Mouse (Mus musculus): Measurements from ENCODE around the gene Rbm44. TPM values are rescaled to one million over a fixed set of nuclear protein-coding genes. Genes with fewer than 3 reads are reported as not detected.

Gene Rbm44
- 0.57 TPM in 1 of 2 replicates, not detected in the other for polyA plus RNA-seq (2014; fragmentation: Nextera tagmentation; extraction: Ambion mirVana)

DNA sequence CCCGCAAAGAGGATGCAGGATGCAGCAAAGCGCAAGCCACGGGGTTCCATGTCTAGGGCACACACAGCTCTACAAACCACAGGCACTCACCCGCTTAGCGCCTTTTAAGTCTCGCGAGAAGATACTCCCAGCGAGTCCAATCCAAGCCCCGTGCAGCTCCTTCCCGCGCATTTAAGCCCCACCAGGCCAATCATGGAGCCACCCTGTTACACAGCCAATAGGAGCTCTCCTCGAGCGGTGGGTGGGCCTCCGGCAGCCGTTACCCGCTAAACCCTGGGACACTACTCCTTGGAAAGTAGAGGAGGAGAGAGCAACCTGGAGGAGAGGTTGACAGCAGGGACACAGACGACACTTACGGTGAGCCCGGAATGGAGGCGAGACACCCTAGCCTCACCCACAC is at the start of gene Rbm44:
Gene Rbm44, plus strand, starts transcription at position 277 of the 400 bp plus-strand sequence.
- H3K4me1 ChIP-seq (ENCODE audit: control insufficient read depth, insufficient read depth, low read length), result no peaks in the 10 kb centered on the region
- H3K4me2 ChIP-seq (ENCODE audit: low read length), result no peak within 1 kb of the TSS
- H3K27ac ChIP-seq (replicated peaks; ENCODE audit: low read depth, low read length), result no peak within 1 kb of the TSS
- no peaks in the 10 kb centered on the region for H3K36me3 ChIP-seq (ENCODE audit: control insufficient read depth, insufficient read depth, low read length)
- no peaks in the 10 kb centered on the region for H3K27me3 ChIP-seq (ENCODE audit: control insufficient read depth, insufficient read depth, low read length)
- DNase-seq (peak; percentile 3), ATAC-seq (ENCODE audit: low FRiP score, low TSS enrichment) (no peak)
- H3K4me3 ChIP-seq (replicated peaks; ENCODE audit: low read depth, low read length), result no peak within 1 kb of the TSS
- no peaks in the 10 kb centered on the region for H3K9me3 ChIP-seq (ENCODE audit: control insufficient read depth, low read length)
- H3K9ac ChIP-seq (replicated peaks; ENCODE audit: low read length), result no peak within 1 kb of the TSS
- WGBS, result 69% methylated on average over 20 of the region's 20 CpGs

DNA sequence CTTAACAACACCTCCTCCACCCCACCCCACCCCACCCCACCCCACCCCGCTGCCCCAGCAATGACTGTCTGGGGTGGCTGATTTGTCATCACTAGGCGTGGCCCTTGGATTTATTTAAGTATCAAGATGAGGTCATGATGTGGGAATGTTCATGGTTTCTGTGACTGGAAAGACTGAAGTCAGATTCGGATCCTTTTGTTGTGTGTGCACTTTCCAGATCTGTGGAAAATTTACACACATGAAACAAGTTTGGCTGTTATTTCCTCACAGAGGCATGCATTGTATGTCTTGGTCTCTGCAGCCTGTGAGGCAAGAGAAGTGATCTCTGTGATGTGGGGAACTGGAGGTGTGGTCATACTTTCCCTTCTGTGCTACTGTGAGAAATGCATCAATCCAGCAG is 49.6 kb upstream of the Rbm44 start:
- no peaks in the 10 kb centered on the region for H3K9me3 ChIP-seq (ENCODE audit: control insufficient read depth, low read length)
- H3K27ac ChIP-seq (replicated peaks; ENCODE audit: low read depth, low read length), result no peak overlapping the region
- no peak overlapping the region for H3K4me3 ChIP-seq (replicated peaks; ENCODE audit: low read depth, low read length)
- DNase-seq (no peak), ATAC-seq (ENCODE audit: low FRiP score, low TSS enrichment) (no peak)
- H3K36me3 ChIP-seq (ENCODE audit: control insufficient read depth, insufficient read depth, low read length), result no peaks in the 10 kb centered on the region
- no peak overlapping the region for H3K4me2 ChIP-seq (ENCODE audit: low read length)
- WGBS, result 85% methylated on average over 3 of the region's 3 CpGs
- no peaks in the 10 kb centered on the region for H3K27me3 ChIP-seq (ENCODE audit: control insufficient read depth, insufficient read depth, low read length)
- H3K9ac ChIP-seq (replicated peaks; ENCODE audit: low read length), result no peak overlapping the region
- H3K4me1 ChIP-seq (ENCODE audit: control insufficient read depth, insufficient read depth, low read length), result 0 out of 2 replicates have a peak, but pooled peaks cover 4% of the 10 kb centered on the region

DNA sequence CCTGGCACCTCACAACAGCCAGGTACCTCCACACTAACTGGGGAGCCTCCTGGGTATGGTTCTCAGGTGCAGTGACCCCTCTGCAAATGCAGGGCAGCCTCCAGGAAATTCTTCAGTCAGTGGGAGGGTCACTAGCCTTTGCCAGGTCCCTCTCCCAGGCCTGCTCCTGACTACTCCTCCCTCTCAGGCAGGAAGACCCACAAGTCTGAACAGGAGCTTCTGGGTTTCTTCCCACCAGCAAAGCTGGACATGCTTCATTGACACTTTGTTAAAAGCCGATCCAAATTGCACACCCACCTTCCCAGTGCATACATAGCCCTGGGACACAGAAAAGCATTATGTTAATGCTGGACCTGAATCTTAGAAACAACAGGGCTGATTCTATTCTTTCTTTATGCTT is 49.0 kb upstream of the Rbm44 start:
- 0 out of 2 replicates have a peak, but pooled peaks cover 4% of the 10 kb centered on the region for H3K4me1 ChIP-seq (ENCODE audit: control insufficient read depth, insufficient read depth, low read length)
- no peaks in the 10 kb centered on the region for H3K9me3 ChIP-seq (ENCODE audit: control insufficient read depth, low read length)
- H3K9ac ChIP-seq (replicated peaks; ENCODE audit: low read length), result no peak overlapping the region
- no peaks in the 10 kb centered on the region for H3K27me3 ChIP-seq (ENCODE audit: control insufficient read depth, insufficient read depth, low read length)
- H3K27ac ChIP-seq (replicated peaks; ENCODE audit: low read depth, low read length), result no peak overlapping the region
- H3K4me3 ChIP-seq (replicated peaks; ENCODE audit: low read depth, low read length), result no peak overlapping the region
- ATAC-seq (ENCODE audit: low FRiP score, low TSS enrichment) (no peak), DNase-seq (no peak)
- no peaks in the 10 kb centered on the region for H3K36me3 ChIP-seq (ENCODE audit: control insufficient read depth, insufficient read depth, low read length)
- WGBS, result 43% methylated on average over 1 of the region's 1 CpGs
- H3K4me2 ChIP-seq (ENCODE audit: low read length), result no peak overlapping the region

DNA sequence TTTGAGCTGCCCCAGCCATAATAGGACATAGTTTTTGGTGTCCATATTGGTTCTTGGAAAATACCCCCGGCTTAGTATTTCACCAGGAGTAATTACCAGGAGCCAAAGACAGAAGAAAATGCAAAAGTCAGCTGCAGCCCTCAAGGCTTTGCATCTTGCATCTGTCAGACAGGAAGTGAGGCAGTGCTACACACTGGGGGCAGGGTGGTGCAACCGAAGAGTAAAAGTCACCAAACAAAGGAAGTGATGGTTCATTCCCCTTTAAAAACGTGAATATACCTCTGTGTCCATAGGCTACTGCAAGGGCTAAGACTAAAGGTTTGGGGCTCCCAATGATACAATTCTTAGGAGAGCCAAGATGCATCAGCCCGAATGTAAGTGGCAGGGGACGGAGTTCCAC is 48.4 kb upstream of the Rbm44 start:
- no peak overlapping the region for H3K27ac ChIP-seq (replicated peaks; ENCODE audit: low read depth, low read length)
- H3K9me3 ChIP-seq (ENCODE audit: control insufficient read depth, low read length), result no peaks in the 10 kb centered on the region
- ATAC-seq (ENCODE audit: low FRiP score, low TSS enrichment) (no peak), DNase-seq (no peak)
- no peak overlapping the region for H3K4me3 ChIP-seq (replicated peaks; ENCODE audit: low read depth, low read length)
- no peaks in the 10 kb centered on the region for H3K4me1 ChIP-seq (ENCODE audit: control insufficient read depth, insufficient read depth, low read length)
- no peaks in the 10 kb centered on the region for H3K36me3 ChIP-seq (ENCODE audit: control insufficient read depth, insufficient read depth, low read length)
- no peak overlapping the region for H3K4me2 ChIP-seq (ENCODE audit: low read length)
- no peaks in the 10 kb centered on the region for H3K27me3 ChIP-seq (ENCODE audit: control insufficient read depth, insufficient read depth, low read length)
- 83% methylated on average over 5 of the region's 5 CpGs for WGBS
- H3K9ac ChIP-seq (replicated peaks; ENCODE audit: low read length), result no peak overlapping the region

DNA sequence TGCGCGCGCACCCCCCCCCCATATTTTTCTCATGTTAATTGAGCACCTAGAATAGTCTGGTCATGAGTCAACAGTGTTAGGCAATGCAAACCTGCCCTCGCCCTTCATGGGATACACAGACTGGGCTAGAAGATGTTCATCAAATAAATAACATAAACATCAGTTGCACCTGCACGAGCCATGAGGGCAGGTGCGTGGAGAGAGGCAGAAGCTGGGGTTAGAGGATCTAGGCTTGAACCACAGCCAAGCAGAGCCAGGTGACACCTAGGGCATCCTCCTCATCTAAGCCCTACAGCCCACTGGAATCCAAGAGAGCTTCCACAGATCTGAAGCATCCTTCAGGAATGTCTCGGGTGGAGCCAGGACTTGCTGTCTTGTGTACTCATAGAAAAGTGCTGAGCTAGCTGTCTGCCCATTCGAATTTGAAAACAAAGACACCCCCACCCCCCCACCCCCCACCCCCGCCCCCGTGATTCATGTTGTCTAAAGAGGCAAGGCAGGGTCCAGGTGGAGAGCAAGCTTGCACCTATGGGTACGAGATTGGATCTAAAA is 47.5 kb upstream of the Rbm44 start:
- Histone ChIP-seq H3K27me3 (ENCODE audit: control insufficient read depth, insufficient read depth, low read length) (no peaks in the 10 kb centered on the region), H3K4me3 (replicated peaks; ENCODE audit: low read depth, low read length) (no peak overlapping the region), H3K9me3 (ENCODE audit: control insufficient read depth, low read length) (no peaks in the 10 kb centered on the region), H3K9ac (replicated peaks; ENCODE audit: low read length) (no peak overlapping the region), H3K4me1 (ENCODE audit: control insufficient read depth, insufficient read depth, low read length) (no peaks in the 10 kb centered on the region), H3K4me2 (ENCODE audit: low read length) (no peak overlapping the region), H3K27ac (replicated peaks; ENCODE audit: low read depth, low read length) (no peak overlapping the region), H3K36me3 (ENCODE audit: control insufficient read depth, insufficient read depth, low read length) (no peaks in the 10 kb centered on the region)
- 94% methylated on average over 11 of the region's 11 CpGs for whole genome bisulfite sequencing
- no peak for DNase-seq
- no peak for ATAC-seq (ENCODE audit: low FRiP score, low TSS enrichment)

DNA sequence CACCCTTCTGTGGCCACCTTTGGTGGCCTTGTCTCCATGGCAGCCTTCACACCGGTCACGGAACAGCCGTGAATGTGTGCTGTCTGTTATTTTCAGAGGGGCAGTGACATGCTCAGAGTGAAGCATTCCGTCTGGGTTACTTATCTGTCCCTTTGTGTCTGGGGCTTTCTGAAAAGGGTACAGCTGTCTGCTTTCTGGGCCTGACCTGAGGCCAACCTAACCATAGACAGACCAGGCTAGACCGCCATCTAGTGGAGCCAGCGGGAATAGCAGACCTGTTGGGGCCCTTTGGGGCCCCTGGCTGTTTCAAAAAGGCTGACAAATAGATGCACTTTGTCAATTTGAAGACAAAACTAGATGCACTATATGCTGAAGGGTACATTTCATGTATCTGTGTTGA is 46.0 kb upstream of the Rbm44 start:
- H3K27ac ChIP-seq (replicated peaks; ENCODE audit: low read depth, low read length), result no peak overlapping the region; the same call in 1 of the 2 replicates
- H3K4me2 ChIP-seq (ENCODE audit: low read length), result no peak overlapping the region
- H3K9me3 ChIP-seq (ENCODE audit: control insufficient read depth, low read length), result no peaks in the 10 kb centered on the region
- peak; percentile 75 for DNase-seq
- peaks cover 3% of the 10 kb centered on the region; the same call in 1 of the 2 replicates for H3K36me3 ChIP-seq (ENCODE audit: control insufficient read depth, insufficient read depth, low read length)
- no peaks in the 10 kb centered on the region for H3K4me1 ChIP-seq (ENCODE audit: control insufficient read depth, insufficient read depth, low read length)
- ATAC-seq (ENCODE audit: low FRiP score, low TSS enrichment), result no peak
- 3% methylated on average over 6 of the region's 6 CpGs for WGBS
- H3K27me3 ChIP-seq (ENCODE audit: control insufficient read depth, insufficient read depth, low read length), result no peaks in the 10 kb centered on the region
- H3K9ac ChIP-seq (replicated peaks; ENCODE audit: low read length), result no peak overlapping the region
- no peak overlapping the region for H3K4me3 ChIP-seq (replicated peaks; ENCODE audit: low read depth, low read length)

DNA sequence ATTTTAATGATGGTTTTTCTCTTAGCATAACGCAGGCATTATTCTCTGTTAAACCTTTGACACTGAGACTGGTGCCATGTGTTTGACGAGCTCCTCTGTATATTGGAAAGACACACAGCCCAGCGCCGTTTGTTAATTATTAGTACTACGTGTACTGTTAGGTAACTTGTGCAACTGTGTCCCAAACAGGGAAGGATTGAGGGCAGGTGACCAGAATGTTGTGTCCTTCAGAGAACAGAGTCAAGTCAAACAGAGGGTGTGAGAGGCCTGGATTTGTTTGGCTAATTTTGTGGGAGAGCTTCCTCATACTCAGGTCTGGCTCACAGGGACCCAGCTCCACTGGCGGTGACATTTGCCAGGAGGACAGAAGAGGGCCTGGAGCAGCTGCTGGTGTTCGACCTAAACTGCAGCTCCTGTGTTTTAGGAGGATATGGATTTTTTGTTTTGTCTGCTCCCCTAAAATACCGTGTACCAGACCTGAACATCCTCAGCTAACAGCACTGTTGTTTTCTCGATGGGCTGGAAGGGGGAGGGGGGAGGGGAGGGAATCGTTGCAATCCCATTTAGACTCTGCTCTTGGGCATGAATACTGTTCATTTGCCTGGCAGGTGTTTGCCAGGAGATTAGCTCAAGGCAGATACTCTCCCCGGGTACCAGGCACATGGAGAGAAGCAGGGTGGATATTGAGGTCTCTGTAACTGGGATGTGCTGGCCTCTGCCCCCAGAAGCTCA is 43.0 kb upstream of the Rbm44 start:
- Histone ChIP-seq H3K36me3 (ENCODE audit: control insufficient read depth, insufficient read depth, low read length) (peaks cover 6% of the 10 kb centered on the region; the same call in 1 of the 2 replicates), H3K4me2 (ENCODE audit: low read length) (no peak overlapping the region), H3K4me3 (replicated peaks; ENCODE audit: low read depth, low read length) (no peak overlapping the region), H3K27ac (replicated peaks; ENCODE audit: low read depth, low read length) (no peak overlapping the region), H3K9ac (replicated peaks; ENCODE audit: low read length) (no peak overlapping the region), H3K4me1 (ENCODE audit: control insufficient read depth, insufficient read depth, low read length) (no peaks in the 10 kb centered on the region), H3K27me3 (ENCODE audit: control insufficient read depth, insufficient read depth, low read length) (no peaks in the 10 kb centered on the region), H3K9me3 (ENCODE audit: control insufficient read depth, low read length) (no peaks in the 10 kb centered on the region)
- ATAC-seq (ENCODE audit: low FRiP score, low TSS enrichment) (no peak), DNase-seq (peak; percentile 19)
- WGBS, result 69% methylated on average over 11 of the region's 11 CpGs

DNA sequence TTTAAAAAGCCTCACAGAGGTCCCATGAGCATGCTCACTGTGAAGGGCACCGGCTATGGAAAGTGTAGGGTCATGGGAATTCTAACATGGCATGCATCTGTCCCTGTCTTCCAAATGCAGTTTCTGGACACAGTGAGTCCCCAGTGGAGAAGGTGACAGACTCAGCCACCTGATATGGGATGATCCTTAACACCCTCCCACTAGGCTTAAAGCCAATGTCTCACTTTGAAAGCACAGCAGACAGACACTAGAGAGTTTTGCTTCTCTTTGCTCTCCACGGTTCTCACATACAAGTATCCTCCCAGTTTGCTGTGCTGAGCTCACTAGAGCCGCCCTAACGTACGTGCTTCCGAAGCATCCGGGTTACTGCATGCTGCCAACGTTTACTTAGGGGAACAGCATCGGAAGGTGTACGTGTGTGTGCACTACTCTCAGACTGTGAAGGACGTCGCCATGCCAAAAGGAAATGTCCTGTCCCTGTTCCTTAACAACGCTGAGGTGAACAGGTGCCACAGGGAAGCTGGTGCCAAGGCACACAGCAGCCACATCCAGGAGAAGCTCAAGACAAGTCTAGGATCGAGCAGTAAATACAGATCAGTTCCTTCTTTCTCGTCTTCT is 41.4 kb upstream of the Rbm44 start:
- ATAC-seq (ENCODE audit: low FRiP score, low TSS enrichment) (no peak), DNase-seq (no peak)
- H3K4me3 ChIP-seq (replicated peaks; ENCODE audit: low read depth, low read length), result no peak overlapping the region
- no peak overlapping the region for H3K9ac ChIP-seq (replicated peaks; ENCODE audit: low read length)
- 93% methylated on average over 15 of the region's 15 CpGs for WGBS
- peaks cover 8% of the 10 kb centered on the region; the same call in 1 of the 2 replicates for H3K36me3 ChIP-seq (ENCODE audit: control insufficient read depth, insufficient read depth, low read length)
- H3K4me2 ChIP-seq (ENCODE audit: low read length), result no peak overlapping the region
- no peaks in the 10 kb centered on the region for H3K27me3 ChIP-seq (ENCODE audit: control insufficient read depth, insufficient read depth, low read length)
- no peaks in the 10 kb centered on the region for H3K9me3 ChIP-seq (ENCODE audit: control insufficient read depth, low read length)
- no peaks in the 10 kb centered on the region for H3K4me1 ChIP-seq (ENCODE audit: control insufficient read depth, insufficient read depth, low read length)
- no peak overlapping the region for H3K27ac ChIP-seq (replicated peaks; ENCODE audit: low read depth, low read length)

All from midbrain, embryonic 14.5 days (tissue).